Comparison of ENCODE assay signal across 11 mouse cellular contexts in the genomic region with DNA sequence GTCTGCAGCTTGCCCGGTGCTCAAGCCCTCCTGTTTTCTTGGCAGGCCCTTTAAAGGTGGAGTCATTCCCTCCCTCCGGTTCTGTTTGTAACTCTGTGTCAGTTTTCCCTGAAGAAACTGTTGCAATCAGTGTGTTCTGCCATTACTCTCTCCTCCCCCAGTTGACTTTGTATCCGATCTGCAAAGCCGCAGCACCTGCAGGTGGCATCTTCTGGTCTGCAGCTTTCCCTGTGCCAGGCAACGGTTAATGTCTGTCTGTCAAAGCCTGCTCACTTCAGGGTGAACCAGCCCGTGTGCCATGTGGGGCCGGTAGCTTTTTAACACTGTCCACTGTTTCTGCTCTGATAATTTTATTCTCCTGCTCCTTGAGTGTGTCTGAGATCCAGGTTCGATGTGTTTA. TPM values are rescaled to one million over a fixed set of nuclear protein-coding genes. Genes with fewer than 3 reads are reported as not detected.
A peak's percentile ranks its signal among the peaks of the same experiment; 100 is the strongest.
DNase-seq lines count a peak whose midpoint lies in the region; ATAC-seq and TF ChIP-seq lines count a peak whose summit lies in the region.
"Had no signal": no experiment of that assay in that cellular context is flagged by ENCODE, and none has a peak within 500 bp of the region (broad histone marks: within the 10 kb centered on the region; RNA-seq: fewer than 3 reads in every experiment).

No protein-coding gene starts in this region.

- no peaks in the 10 kb centered on the region for H3K9me3 ChIP-seq in forebrain, embryonic 12.5 days
- no peaks in the 10 kb centered on the region for H3K9me3 ChIP-seq in forebrain, postnatal 0 days (ENCODE audit: low read length)
- H3K9me3 ChIP-seq in liver, embryonic 12.5 days (replicated peaks) = no peaks in the 10 kb centered on the region
- H3K9me3 ChIP-seq: intestine, embryonic 15.5 days; limb, embryonic 10.5 days had no signal

- WGBS in forebrain, embryonic 12.5 days = 59% methylated on average over 8 of the region's 8 CpGs
- 39% methylated on average over 8 of the region's 8 CpGs for WGBS in forebrain, postnatal 0 days
- 20% methylated on average over 8 of the region's 8 CpGs for WGBS in liver, adult 2 months
- 48% methylated on average over 8 of the region's 8 CpGs for WGBS in liver, embryonic 12.5 days (ENCODE audit: insufficient replicate concordance)

- H3K9ac ChIP-seq in forebrain, embryonic 12.5 days = no peak overlapping the region
- no peak overlapping the region for H3K9ac ChIP-seq in forebrain, postnatal 0 days
- no peak overlapping the region for H3K9ac ChIP-seq in liver, adult 2 months (ENCODE audit: low read depth, low read length)
- no peak overlapping the region for H3K9ac ChIP-seq in liver, embryonic 12.5 days
- H3K9ac ChIP-seq: intestine, embryonic 15.5 days had no signal

- H3K4me3 ChIP-seq in forebrain, embryonic 12.5 days (replicated peaks) = no peak overlapping the region
- H3K4me3 ChIP-seq in forebrain, postnatal 0 days (ENCODE audit: low read depth, low read length) = no peak overlapping the region
- no peak overlapping the region for H3K4me3 ChIP-seq in liver, adult 2 months (ENCODE audit: insufficient read depth, low read depth, low read length)
- H3K4me3 ChIP-seq in liver, embryonic 12.5 days = no peak overlapping the region
- H3K4me3 ChIP-seq: intestine, embryonic 15.5 days; limb, embryonic 10.5 days had no signal

- H3K4me2 ChIP-seq in forebrain, embryonic 12.5 days = no peak overlapping the region
- H3K4me2 ChIP-seq in forebrain, postnatal 0 days (ENCODE audit: low read depth) = no peak overlapping the region
- no peak overlapping the region for H3K4me2 ChIP-seq in liver, embryonic 12.5 days

- TF ChIP-seq POLR2A in liver, adult 2 months (IDR thresholded peaks at IDR 0.05; ENCODE audit: extremely low read depth, insufficient read depth, low read length) = no peak

- peak overlapping the region; percentile 33; the same call in 1 of the 2 replicates for H3K27ac ChIP-seq in forebrain, embryonic 12.5 days
- no peak overlapping the region for H3K27ac ChIP-seq in forebrain, postnatal 0 days (ENCODE audit: low read depth, low read length)
- peak overlapping the region; percentile 29 for H3K27ac ChIP-seq in liver, adult 2 months (replicated peaks; ENCODE audit: insufficient read depth, low read depth, low read length)
- no peak overlapping the region; the same call in 1 of the 2 replicates for H3K27ac ChIP-seq in liver, embryonic 12.5 days

- ATAC-seq in forebrain, embryonic 12.5 days (ENCODE audit: low FRiP score) = no peak
- no peak for ATAC-seq in forebrain, postnatal 0 days
- no peak for ATAC-seq in liver, embryonic 12.5 days
- peak; percentile 22 for ATAC-seq in granulocyte monocyte progenitor cell, adult 5-6 weeks (replicated peaks; ENCODE audit: poor library complexity, severe bottlenecking)
- ATAC-seq: intestine, embryonic 15.5 days had no signal

- H3K36me3 ChIP-seq in forebrain, embryonic 12.5 days (replicated peaks) = peaks cover 16% of the 10 kb centered on the region
- H3K36me3 ChIP-seq in forebrain, postnatal 0 days (ENCODE audit: insufficient read depth) = no peaks in the 10 kb centered on the region
- no peaks in the 10 kb centered on the region for H3K36me3 ChIP-seq in liver, adult 2 months (ENCODE audit: control insufficient read depth, insufficient read depth, low read length)
- no peaks in the 10 kb centered on the region for H3K36me3 ChIP-seq in liver, embryonic 12.5 days
- H3K36me3 ChIP-seq: intestine, embryonic 15.5 days; limb, embryonic 10.5 days had no signal

- TF ChIP-seq CTCF in forebrain, postnatal 0 days (IDR thresholded peaks at IDR 0.05; ENCODE audit: low read depth) = no peak
- TF ChIP-seq CTCF in liver, adult 2 months (IDR thresholded peaks at IDR 0.05; ENCODE audit: low read depth, low read length) = no peak

- peaks cover 58% of the 10 kb centered on the region for H3K4me1 ChIP-seq in forebrain, embryonic 12.5 days
- peaks cover 8% of the 10 kb centered on the region for H3K4me1 ChIP-seq in forebrain, postnatal 0 days (ENCODE audit: insufficient read depth)
- peaks cover 16% of the 10 kb centered on the region for H3K4me1 ChIP-seq in liver, adult 2 months (ENCODE audit: control insufficient read depth, insufficient read depth, low read length)
- peaks cover 47% of the 10 kb centered on the region for H3K4me1 ChIP-seq in liver, embryonic 12.5 days

- peaks cover 7% of the 10 kb centered on the region; the same call in 1 of the 2 replicates for H3K79me2 ChIP-seq in liver, adult 2 months (ENCODE audit: control insufficient read depth, insufficient read depth, low read length)

- H3K27me3 ChIP-seq in forebrain, embryonic 12.5 days = 0 out of 2 replicates have a peak, but pooled peaks cover 9% of the 10 kb centered on the region
- peaks cover 5% of the 10 kb centered on the region; the same call in 1 of the 2 replicates for H3K27me3 ChIP-seq in forebrain, postnatal 0 days (ENCODE audit: insufficient read depth, low read length)
- no peaks in the 10 kb centered on the region for H3K27me3 ChIP-seq in liver, adult 2 months (ENCODE audit: control insufficient read depth, insufficient read depth, low read length)
- peaks cover 19% of the 10 kb centered on the region for H3K27me3 ChIP-seq in liver, embryonic 12.5 days (replicated peaks)
- H3K27me3 ChIP-seq: intestine, embryonic 15.5 days had no signal

- no peak for DNase-seq in forebrain, postnatal 0 days
- peak; percentile 82 for DNase-seq in liver, adult 2 months (ENCODE audit: extremely low read depth, low read depth, low spot score)
- peak; percentile 72 to 83 for DNase-seq in thymus, adult 18-20 months
- no peak for DNase-seq in left cerebral cortex, adult 8-10 months (ENCODE audit: low spot score in 2 of 2)
- DNase-seq in urinary bladder, postnatal 14 days (ENCODE audit: low spot score) = no peak
- DNase-seq: gastrocnemius, adult 2 months had no signal

RNA-seq across cellular contexts. Expression of gene Fam222a, which starts 29.4 kb away (rescaled TPM):
- polyA plus RNA-seq in forebrain, embryonic 12.5 days (2016; fragmentation: Nextera tagmentation; extraction: Ambion mirVana) = 6.9 and 10.2 TPM in 2 replicates
- 6.2 and 8.2 TPM in 2 replicates for total RNA-seq in forebrain, postnatal 0 days (2014; rRNA removed)
- polyA plus RNA-seq in forebrain, postnatal 0 days (2015; fragmentation: Nextera tagmentation; extraction: Ambion mirVana) = 2.9 and 3.4 TPM in 2 replicates
- total RNA-seq in liver, adult 2 months (2014; rRNA removed) = 0.09 and 0.60 TPM in 2 replicates
- polyA plus RNA-seq in liver, adult 2 months (2012; rRNA removed) = 1.2 and 1.4 TPM in 2 replicates
- 1.3 and 1.4 TPM in 2 replicates for polyA plus RNA-seq in liver, embryonic 12.5 days (2016; fragmentation: Nextera tagmentation; extraction: Ambion mirVana)
- total RNA-seq in granulocyte monocyte progenitor cell, adult 5-6 weeks (2014; fragmentation: Nextera tagmentation) = 0.34 and 2.0 TPM in 2 replicates
- not detected in 2 replicates for total RNA-seq in granulocyte monocyte progenitor cell, adult 5-6 weeks (2017)
- total RNA-seq in left cerebral cortex, adult 8-10 months (2022) = 10 to 100 TPM in 3 of 4 experiments, 1 to 10 TPM in 1; 8.6 to 12.8 (median 11.6) TPM

Comparison
In these comparisons a context has a peak if more than half of its experiments do, and no peak if none do; other contexts are left out.
1. H3K27ac ChIP-seq: peak in forebrain, embryonic 12.5 days (single experiment) and liver, adult 2 months (single experiment); none in forebrain, postnatal 0 days (single experiment) and liver, embryonic 12.5 days (single experiment).
2. DNase-seq: peak in liver, adult 2 months (single experiment) and thymus, adult 18-20 months (2 of 2); none in forebrain, postnatal 0 days (single experiment), left cerebral cortex, adult 8-10 months (0 of 2) and urinary bladder, postnatal 14 days (single experiment).